Mouse (Mus musculus): ENCODE data around the gene Dact2.

DNA sequence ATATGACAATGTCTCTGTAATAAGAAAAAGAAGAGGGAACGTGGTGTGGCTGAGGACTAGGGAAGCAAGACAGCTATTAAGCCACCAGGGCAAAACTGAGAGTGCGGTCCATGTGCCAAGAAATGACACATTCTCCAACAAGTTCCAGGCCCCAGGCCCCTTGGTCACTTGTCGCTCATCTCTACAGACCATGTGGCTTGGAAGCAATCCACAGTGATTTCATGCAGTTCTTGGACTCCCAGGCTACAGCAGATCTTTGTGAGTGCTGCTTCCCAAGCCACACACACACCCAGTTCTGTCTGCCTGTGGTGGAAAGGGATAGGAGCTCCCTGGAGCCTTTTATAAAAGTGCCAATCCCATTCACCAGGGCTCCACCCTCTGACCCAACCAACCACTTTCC lies 17.9 kb downstream of the Dact2 start:
- no peak for TF ChIP-seq CTCF (conservative IDR thresholded peaks at IDR 0.05; ENCODE audit: low read length)
- TF ChIP-seq POU5F1 (IDR thresholded peaks at IDR 0.05; ENCODE audit: borderline replicate concordance, low read length): no peak

Measured in E14TG2a.4 (cell line).